Mouse (Mus musculus): ENCODE measurements around the gene Gm17455. TPM values are rescaled to one million over a fixed set of nuclear protein-coding genes. Genes with fewer than 3 reads are reported as not detected.
A peak's percentile ranks its signal among the peaks of the same experiment; 100 is the strongest.

The Gm17455 gene
- total RNA-seq, 1 experiment from 2014 or later = not detected

- ATAC-seq (replicated peaks; ENCODE audit: insufficient number of reproducible peaks, low FRiP score, low TSS enrichment, poor library complexity, severe bottlenecking) = no peak
Measured at GRCm38 (mm10) chr10:60370601-60371061, 28.9 kb upstream of the Gm17455 start.

GRCm38 (mm10) chr10:60371596-60372386, 27.7 kb upstream of the Gm17455 start:
- ATAC-seq (replicated peaks; ENCODE audit: insufficient number of reproducible peaks, low FRiP score, low TSS enrichment, poor library complexity, severe bottlenecking) = peak; percentile 42; the same call in 1 of the 2 replicates

- no peak for ATAC-seq (replicated peaks; ENCODE audit: insufficient number of reproducible peaks, low FRiP score, low TSS enrichment, poor library complexity, severe bottlenecking)
Measured at GRCm38 (mm10) chr10:60373543-60373936, 26.0 kb upstream of the Gm17455 start.

- ATAC-seq (replicated peaks; ENCODE audit: insufficient number of reproducible peaks, low FRiP score, low TSS enrichment, poor library complexity, severe bottlenecking) = no peak
Measured at GRCm38 (mm10) chr10:60373937-60374578, 25.5 kb upstream of the Gm17455 start.

- no peak for ATAC-seq (replicated peaks; ENCODE audit: insufficient number of reproducible peaks, low FRiP score, low TSS enrichment, poor library complexity, severe bottlenecking)
Measured at GRCm38 (mm10) chr10:60376704-60377103, 22.8 kb upstream of the Gm17455 start.

- ATAC-seq (replicated peaks; ENCODE audit: insufficient number of reproducible peaks, low FRiP score, low TSS enrichment, poor library complexity, severe bottlenecking) = no peak
Measured at GRCm38 (mm10) chr10:60379419-60379957, 20.0 kb upstream of the Gm17455 start.

- no peak for ATAC-seq (replicated peaks; ENCODE audit: insufficient number of reproducible peaks, low FRiP score, low TSS enrichment, poor library complexity, severe bottlenecking)
Measured at GRCm38 (mm10) chr10:60380229-60380628, 19.3 kb upstream of the Gm17455 start.

GRCm38 (mm10) chr10:60381142-60381925, 18.2 kb upstream of the Gm17455 start:
- ATAC-seq (replicated peaks; ENCODE audit: insufficient number of reproducible peaks, low FRiP score, low TSS enrichment, poor library complexity, severe bottlenecking) = no peak

- ATAC-seq (replicated peaks; ENCODE audit: insufficient number of reproducible peaks, low FRiP score, low TSS enrichment, poor library complexity, severe bottlenecking) = peak; percentile 28; the same call in 1 of the 2 replicates
Measured at GRCm38 (mm10) chr10:60388332-60388731, 11.2 kb upstream of the Gm17455 start.

- ATAC-seq (replicated peaks; ENCODE audit: insufficient number of reproducible peaks, low FRiP score, low TSS enrichment, poor library complexity, severe bottlenecking) = peak; percentile 66
Measured at GRCm38 (mm10) chr10:60389447-60389865, 10.1 kb upstream of the Gm17455 start.

- no peak; the same call in 1 of the 2 replicates for ATAC-seq (replicated peaks; ENCODE audit: insufficient number of reproducible peaks, low FRiP score, low TSS enrichment, poor library complexity, severe bottlenecking)
Measured at GRCm38 (mm10) chr10:60390177-60390903, 9.2 kb upstream of the Gm17455 start.

GRCm38 (mm10) chr10:60390904-60391420, 8.6 kb upstream of the Gm17455 start:
- ATAC-seq (replicated peaks; ENCODE audit: insufficient number of reproducible peaks, low FRiP score, low TSS enrichment, poor library complexity, severe bottlenecking) = peak; percentile 11

- no peak for ATAC-seq (replicated peaks; ENCODE audit: insufficient number of reproducible peaks, low FRiP score, low TSS enrichment, poor library complexity, severe bottlenecking)
Measured at GRCm38 (mm10) chr10:60391661-60392060, 7.9 kb upstream of the Gm17455 start.

- no peak for ATAC-seq (replicated peaks; ENCODE audit: insufficient number of reproducible peaks, low FRiP score, low TSS enrichment, poor library complexity, severe bottlenecking)
Measured at GRCm38 (mm10) chr10:60394936-60395335, 4.6 kb upstream of the Gm17455 start.

GRCm38 (mm10) chr10:60395605-60396004, 3.9 kb upstream of the Gm17455 start:
- ATAC-seq (replicated peaks; ENCODE audit: insufficient number of reproducible peaks, low FRiP score, low TSS enrichment, poor library complexity, severe bottlenecking) = peak; percentile 32

GRCm38 (mm10) chr10:60398051-60398814, 1.3 kb upstream of the Gm17455 start:
- peak; percentile 62 for ATAC-seq (replicated peaks; ENCODE audit: insufficient number of reproducible peaks, low FRiP score, low TSS enrichment, poor library complexity, severe bottlenecking)

GRCm38 (mm10) chr10:60400507-60401295, 1.2 kb downstream of the Gm17455 start:
- ATAC-seq (replicated peaks; ENCODE audit: insufficient number of reproducible peaks, low FRiP score, low TSS enrichment, poor library complexity, severe bottlenecking) = no peak
